Mouse (Mus musculus): ENCODE measurements around the gene Socs3. TPM values are rescaled to one million over a fixed set of nuclear protein-coding genes. Genes with fewer than 3 reads are reported as not detected.
A peak's percentile ranks its signal among the peaks of the same experiment; 100 is the strongest.

The Socs3 gene
- polyA plus RNA-seq, 1 experiment from 2014 or later = 14.9 TPM

DNA sequence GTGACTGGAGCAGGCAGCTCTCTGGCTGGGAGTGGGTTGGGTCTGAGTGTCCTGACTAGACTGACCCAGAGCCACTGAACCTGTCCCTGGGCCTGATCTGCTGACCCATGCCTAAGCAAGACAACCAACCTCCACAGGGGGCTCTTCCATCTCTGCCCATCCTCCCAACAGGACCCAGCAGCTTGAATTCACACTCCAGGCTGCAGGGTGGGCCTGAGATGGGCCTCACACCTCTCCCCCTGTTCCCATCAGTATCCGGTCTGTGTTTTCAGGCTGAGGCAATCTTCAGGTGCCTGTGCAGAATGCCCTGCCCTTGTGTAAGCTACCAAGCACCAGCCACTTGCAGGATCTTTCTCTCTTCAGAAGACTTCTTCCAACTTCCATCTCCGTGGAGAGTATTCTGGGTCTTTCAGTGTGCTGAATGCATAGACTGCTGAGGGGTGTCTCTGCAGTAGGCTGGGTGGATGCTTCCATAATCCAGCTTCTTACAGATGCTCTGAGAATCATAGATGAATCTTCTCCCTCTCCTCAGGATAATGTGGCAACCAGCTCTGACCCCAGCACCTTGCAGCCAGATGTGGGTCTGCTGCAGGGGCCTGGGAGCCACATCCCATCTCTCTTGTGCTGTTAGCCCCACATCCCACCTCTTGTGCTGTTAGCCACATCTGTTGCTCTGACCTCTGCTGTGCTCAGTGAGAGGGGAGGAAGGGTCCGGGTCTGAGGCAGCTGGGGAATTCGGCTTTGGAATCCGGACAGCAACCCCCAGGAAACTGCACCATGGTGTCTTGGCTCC lies 35.1 kb downstream of the Socs3 start:
- Histone ChIP-seq H3K36me3 (no peaks in the 10 kb centered on the region), H3K4me1 (replicated peaks) (peaks cover 72% of the 10 kb centered on the region), H3K27ac (peak overlapping the region; percentile 51; the same call in 1 of the 2 replicates), H3K27me3 (peaks cover 31% of the 10 kb centered on the region), H3K4me3 (replicated peaks) (no peak overlapping the region), H3K9ac (replicated peaks) (0 out of 2 replicates have a peak overlapping the region, but pooled peaks have one; percentile 12), H3K9me3 (no peaks in the 10 kb centered on the region), H3K4me2 (no peak overlapping the region)
- no peak for ATAC-seq (ENCODE audit: insufficient number of reproducible peaks, insufficient read depth, low FRiP score, low TSS enrichment, low read depth)
- 42% methylated on average over 5 of the region's 5 CpGs for WGBS

DNA sequence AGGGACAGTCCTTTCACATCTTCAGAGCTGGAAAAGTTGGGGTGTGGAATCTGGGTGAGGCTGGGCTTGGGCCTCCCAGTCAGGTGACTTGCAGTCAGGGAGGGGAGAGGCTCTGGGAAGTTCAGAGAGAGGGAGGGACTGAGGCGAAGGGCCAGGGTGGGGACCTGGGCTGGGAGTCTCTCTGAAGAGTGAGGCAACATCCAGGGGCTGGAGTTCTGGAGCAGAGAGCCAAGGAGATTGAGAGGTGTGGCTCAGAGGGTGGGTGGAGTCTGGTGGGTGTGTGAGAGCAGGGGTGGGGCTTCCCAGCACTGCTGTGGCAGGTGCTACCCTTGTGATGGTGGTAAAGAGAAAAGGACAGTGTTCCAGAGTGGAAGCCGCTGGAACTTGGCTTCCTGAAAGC lies 35.7 kb downstream of the Socs3 start:
- ATAC-seq (ENCODE audit: insufficient number of reproducible peaks, insufficient read depth, low FRiP score, low TSS enrichment, low read depth) = peak; percentile 50; the same call in 1 of the 2 replicates
- 21% methylated on average over 2 of the region's 2 CpGs for WGBS
- 0 out of 2 replicates have a peak overlapping the region, but pooled peaks have one; percentile 51 for H3K27ac ChIP-seq
- H3K27me3 ChIP-seq = peaks cover 37% of the 10 kb centered on the region
- H3K4me3 ChIP-seq (replicated peaks) = no peak overlapping the region
- no peak overlapping the region for H3K4me2 ChIP-seq
- peaks cover 67% of the 10 kb centered on the region for H3K4me1 ChIP-seq (replicated peaks)
- no peak overlapping the region for H3K9ac ChIP-seq (replicated peaks)
- H3K9me3 ChIP-seq = no peaks in the 10 kb centered on the region
- no peaks in the 10 kb centered on the region for H3K36me3 ChIP-seq

DNA sequence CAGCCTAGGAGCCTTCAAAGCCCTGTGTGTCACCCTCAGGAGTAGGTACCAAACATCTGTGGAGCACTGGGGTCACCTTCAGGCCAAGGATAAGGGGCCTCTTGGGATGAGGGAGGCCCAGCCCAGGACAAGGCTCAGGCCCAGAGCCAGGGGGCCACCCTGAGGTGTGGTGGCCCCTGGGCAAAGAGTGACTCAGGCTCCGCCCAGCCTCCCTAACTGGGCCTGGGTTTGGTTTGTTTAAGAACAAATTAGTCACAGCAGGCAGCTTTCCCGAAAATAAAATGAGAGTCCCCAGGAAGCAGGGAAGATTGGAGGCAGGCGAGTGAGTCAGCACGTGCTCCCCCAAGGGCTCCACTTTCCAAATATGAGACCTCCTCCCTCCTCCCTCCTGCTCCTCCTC lies 37.7 kb downstream of the Socs3 start:
- no peak for ATAC-seq (ENCODE audit: insufficient number of reproducible peaks, insufficient read depth, low FRiP score, low TSS enrichment, low read depth)

DNA sequence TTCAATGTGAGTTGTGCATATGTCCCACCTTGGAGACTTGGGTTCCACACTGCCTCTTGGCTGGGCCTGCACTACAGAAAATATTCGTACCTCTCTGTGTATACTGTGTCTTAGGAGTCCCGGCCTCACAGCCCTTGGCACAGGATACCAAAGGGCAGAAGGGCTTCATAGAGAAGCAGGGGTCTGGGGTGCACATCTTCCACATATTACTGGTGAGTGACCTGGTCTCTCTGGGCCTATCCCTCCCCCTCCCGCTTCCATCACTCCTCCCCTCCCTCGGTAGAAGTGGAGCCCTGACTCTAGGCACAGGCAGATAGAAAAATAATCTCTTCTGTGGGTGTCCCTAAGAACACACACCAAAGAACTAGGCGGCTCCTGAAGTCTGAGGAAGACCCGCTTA lies 38.3 kb downstream of the Socs3 start:
- no peak overlapping the region for H3K9ac ChIP-seq (replicated peaks)
- H3K4me1 ChIP-seq (replicated peaks) = peaks cover 60% of the 10 kb centered on the region
- H3K27me3 ChIP-seq = peaks cover 43% of the 10 kb centered on the region
- no peaks in the 10 kb centered on the region for H3K36me3 ChIP-seq
- H3K4me2 ChIP-seq = no peak overlapping the region
- H3K9me3 ChIP-seq = no peaks in the 10 kb centered on the region
- H3K27ac ChIP-seq = no peak overlapping the region; the same call in 1 of the 2 replicates
- H3K4me3 ChIP-seq (replicated peaks) = no peak overlapping the region
- ATAC-seq (ENCODE audit: insufficient number of reproducible peaks, insufficient read depth, low FRiP score, low TSS enrichment, low read depth) = no peak
- WGBS = 69% methylated on average over 6 of the region's 6 CpGs

More for the DNA sequence above, 37.7 kb downstream of the Socs3 start:
- Histone ChIP-seq H3K4me2 (no peak overlapping the region; the same call in 1 of the 2 replicates), H3K4me3 (replicated peaks) (no peak overlapping the region), H3K36me3 (no peaks in the 10 kb centered on the region), H3K9me3 (no peaks in the 10 kb centered on the region), H3K27me3 (peaks cover 43% of the 10 kb centered on the region), H3K9ac (replicated peaks) (no peak overlapping the region), H3K27ac (peak overlapping the region; percentile 47; the same call in 1 of the 2 replicates), H3K4me1 (replicated peaks) (peaks cover 61% of the 10 kb centered on the region)
- 22% methylated on average over 4 of the region's 4 CpGs for WGBS

DNA sequence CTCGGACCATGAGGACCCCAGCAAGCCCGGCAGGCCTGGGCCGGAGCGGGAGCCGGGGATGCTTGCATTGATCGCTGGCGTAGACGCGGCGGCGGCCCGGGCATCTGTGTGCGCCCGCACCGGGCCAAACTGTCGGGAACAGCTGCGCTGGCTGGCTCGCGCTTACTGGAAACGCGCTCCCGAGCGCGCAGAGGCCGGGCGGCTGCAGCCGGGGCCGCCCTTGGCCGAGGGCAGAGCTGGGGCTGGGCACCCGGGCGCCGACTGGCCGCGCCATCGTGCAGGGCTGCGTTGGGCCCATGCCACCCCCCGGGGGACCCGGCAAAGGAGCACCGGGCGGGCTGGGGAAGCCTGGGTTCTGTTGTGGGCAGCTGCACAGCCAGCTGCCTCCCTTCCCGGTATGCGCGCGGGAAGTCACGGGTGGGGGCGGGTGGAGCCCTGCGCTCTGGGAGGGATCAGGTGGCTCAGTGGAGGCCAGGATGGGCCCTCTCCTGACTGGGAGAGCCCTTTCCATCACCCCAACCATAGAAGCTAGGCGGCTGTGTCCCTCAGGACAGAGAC lies 39.0 kb downstream of the Socs3 start:
- ATAC-seq (ENCODE audit: insufficient number of reproducible peaks, insufficient read depth, low FRiP score, low TSS enrichment, low read depth) = peak; percentile 19; the same call in 1 of the 2 replicates
- H3K4me1 ChIP-seq (replicated peaks) = peaks cover 53% of the 10 kb centered on the region
- H3K9me3 ChIP-seq = no peaks in the 10 kb centered on the region
- H3K36me3 ChIP-seq = no peaks in the 10 kb centered on the region
- H3K27me3 ChIP-seq = peaks cover 43% of the 10 kb centered on the region
- peak overlapping the region; percentile 51 for H3K4me3 ChIP-seq (replicated peaks)
- H3K4me2 ChIP-seq = peak overlapping the region; percentile 94
- WGBS = 1% methylated on average over 45 of the region's 48 CpGs
- no peak overlapping the region for H3K27ac ChIP-seq
- peak overlapping the region; percentile 66 for H3K9ac ChIP-seq (replicated peaks)

DNA sequence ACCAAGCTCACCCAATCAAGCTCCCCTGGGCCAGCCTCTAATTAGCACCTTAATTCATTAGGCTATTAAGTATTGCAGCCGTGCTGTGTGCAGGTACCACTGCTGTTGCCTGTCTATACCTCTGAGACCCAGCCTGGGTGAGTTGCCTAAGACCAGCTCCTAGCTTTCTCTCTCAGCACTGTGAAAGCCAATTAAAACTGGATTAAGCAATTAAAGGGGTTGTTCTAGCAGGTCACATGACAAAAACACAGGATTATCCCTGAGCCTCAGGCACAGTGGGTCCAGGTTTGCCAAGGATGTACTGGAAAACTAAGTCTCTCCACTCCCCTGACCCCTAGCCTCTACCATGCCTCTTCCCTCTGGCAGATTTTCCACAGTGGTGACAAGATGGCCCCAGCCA lies 44.3 kb downstream of the Socs3 start:
- Histone ChIP-seq H3K27me3 (peaks cover 19% of the 10 kb centered on the region), H3K27ac (no peak overlapping the region), H3K4me1 (replicated peaks) (peaks cover 2% of the 10 kb centered on the region; the same call in 1 of the 2 replicates), H3K4me2 (no peak overlapping the region), H3K36me3 (no peaks in the 10 kb centered on the region), H3K9ac (replicated peaks) (no peak overlapping the region), H3K9me3 (no peaks in the 10 kb centered on the region), H3K4me3 (replicated peaks) (no peak overlapping the region)
- WGBS = 57% methylated on average over 1 of the region's 1 CpGs
- no peak for ATAC-seq (ENCODE audit: insufficient number of reproducible peaks, insufficient read depth, low FRiP score, low TSS enrichment, low read depth)

DNA sequence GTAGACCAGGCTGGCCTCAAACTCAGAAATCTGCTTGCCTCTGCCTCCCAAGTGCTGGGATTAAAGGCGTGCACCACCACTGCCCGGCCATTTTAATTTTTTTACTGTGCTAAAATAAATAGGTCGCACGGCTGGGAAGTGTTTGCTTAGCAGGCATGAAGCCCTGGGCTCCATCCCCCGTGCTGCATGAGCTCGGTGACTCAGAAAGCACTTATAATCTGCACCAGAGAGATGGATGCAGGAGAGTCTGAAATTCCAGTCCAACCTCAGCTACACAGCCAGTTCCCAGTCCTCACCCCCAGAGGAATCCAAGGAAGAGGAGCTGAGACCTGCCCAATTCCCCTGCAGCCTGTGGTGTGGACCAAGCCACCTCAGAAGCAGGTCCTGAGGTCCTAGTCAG lies 45.4 kb downstream of the Socs3 start:
- 81% methylated on average over 6 of the region's 6 CpGs for WGBS

DNA sequence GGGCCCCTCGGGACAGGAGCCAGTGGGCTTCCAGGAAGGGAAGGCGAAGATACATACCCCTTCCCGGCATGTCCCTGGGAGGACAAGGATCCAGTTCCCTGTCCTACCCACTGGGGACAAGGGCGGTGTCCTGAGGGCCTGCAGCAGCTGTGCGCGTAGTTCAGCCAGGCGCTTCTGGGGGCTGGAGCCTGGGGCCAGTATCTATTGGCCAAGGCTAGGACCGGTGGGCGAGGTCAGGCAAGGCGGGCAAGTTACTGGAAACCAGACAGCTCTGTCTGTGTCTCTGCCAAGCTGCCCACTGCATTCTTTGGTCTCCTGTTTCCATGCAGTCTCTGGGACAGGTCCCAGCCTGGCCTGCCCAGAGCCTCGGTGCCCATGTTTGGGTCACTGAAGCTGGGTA lies 46.6 kb downstream of the Socs3 start:
- 85% methylated on average over 11 of the region's 11 CpGs for WGBS
- Histone ChIP-seq H3K4me3 (replicated peaks) (no peak overlapping the region), H3K4me2 (no peak overlapping the region), H3K36me3 (no peaks in the 10 kb centered on the region), H3K9me3 (no peaks in the 10 kb centered on the region), H3K27ac (no peak overlapping the region), H3K27me3 (no peaks in the 10 kb centered on the region; the same call in 1 of the 2 replicates), H3K4me1 (replicated peaks) (no peaks in the 10 kb centered on the region), H3K9ac (replicated peaks) (no peak overlapping the region)
- ATAC-seq (ENCODE audit: insufficient number of reproducible peaks, insufficient read depth, low FRiP score, low TSS enrichment, low read depth) = no peak

More for the DNA sequence above, 45.4 kb downstream of the Socs3 start:
- no peak for ATAC-seq (ENCODE audit: insufficient number of reproducible peaks, insufficient read depth, low FRiP score, low TSS enrichment, low read depth)
- Histone ChIP-seq H3K4me2 (no peak overlapping the region), H3K9me3 (no peaks in the 10 kb centered on the region), H3K36me3 (no peaks in the 10 kb centered on the region), H3K4me1 (replicated peaks) (no peaks in the 10 kb centered on the region), H3K27ac (no peak overlapping the region), H3K27me3 (peaks cover 8% of the 10 kb centered on the region), H3K9ac (replicated peaks) (no peak overlapping the region), H3K4me3 (replicated peaks) (no peak overlapping the region)

DNA sequence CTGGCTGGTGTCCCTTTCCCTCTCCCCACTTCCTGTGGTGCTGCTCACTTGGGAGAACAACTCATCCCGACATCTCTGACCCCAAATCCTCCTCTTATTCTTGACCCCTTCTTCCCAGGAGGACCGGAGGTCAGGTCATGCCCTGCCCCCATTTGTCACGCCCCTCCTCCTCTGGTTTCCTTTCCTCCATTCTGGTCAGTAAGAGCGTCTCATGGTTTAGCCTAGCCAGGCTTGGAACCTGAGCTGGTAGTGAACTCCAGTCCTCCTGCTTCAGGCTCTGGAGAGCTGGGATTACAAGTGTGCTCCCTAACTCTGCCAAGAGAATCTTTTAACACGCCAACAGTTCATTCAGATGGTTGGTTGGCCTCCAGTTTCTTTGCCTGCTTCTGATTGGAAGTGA lies 50.6 kb downstream of the Socs3 start:
- peaks cover 4% of the 10 kb centered on the region; the same call in 1 of the 2 replicates for H3K27me3 ChIP-seq
- H3K4me3 ChIP-seq (replicated peaks) = no peak overlapping the region
- H3K9me3 ChIP-seq = peaks cover 11% of the 10 kb centered on the region
- ATAC-seq (ENCODE audit: insufficient number of reproducible peaks, insufficient read depth, low FRiP score, low TSS enrichment, low read depth) = no peak
- WGBS = 14% methylated on average over 5 of the region's 5 CpGs
- no peak overlapping the region for H3K4me2 ChIP-seq
- H3K9ac ChIP-seq (replicated peaks) = no peak overlapping the region
- H3K36me3 ChIP-seq = no peaks in the 10 kb centered on the region
- no peak overlapping the region for H3K27ac ChIP-seq
- no peaks in the 10 kb centered on the region for H3K4me1 ChIP-seq (replicated peaks)

DNA sequence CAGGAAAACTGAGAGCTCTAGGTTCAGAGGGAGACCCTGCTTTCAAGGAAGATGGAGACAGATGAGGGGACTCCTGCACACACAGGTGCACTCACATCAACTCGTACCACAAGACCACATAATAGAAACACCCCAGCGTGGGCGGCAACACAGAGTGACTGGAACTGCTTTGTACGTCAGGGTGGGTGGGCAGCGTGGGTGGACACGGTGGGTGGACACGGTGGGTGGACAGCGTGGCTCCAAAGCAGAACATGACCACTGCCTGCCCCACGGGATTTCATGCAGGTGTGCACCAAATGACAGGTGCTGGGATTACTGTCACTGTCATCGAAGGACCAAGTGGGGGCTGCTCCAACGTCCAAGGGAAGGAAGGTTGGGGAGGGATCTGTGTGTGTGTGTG lies 51.3 kb downstream of the Socs3 start:
- Histone ChIP-seq H3K36me3 (no peaks in the 10 kb centered on the region), H3K27ac (no peak overlapping the region), H3K4me3 (replicated peaks) (no peak overlapping the region), H3K4me2 (no peak overlapping the region), H3K4me1 (replicated peaks) (no peaks in the 10 kb centered on the region), H3K27me3 (peaks cover 4% of the 10 kb centered on the region; the same call in 1 of the 2 replicates), H3K9ac (replicated peaks) (no peak overlapping the region), H3K9me3 (peaks cover 11% of the 10 kb centered on the region)
- no peak for ATAC-seq (ENCODE audit: insufficient number of reproducible peaks, insufficient read depth, low FRiP score, low TSS enrichment, low read depth)
- 86% methylated on average over 11 of the region's 11 CpGs for WGBS

All from limb, embryonic 12.5 days (tissue).